Mouse (Mus musculus) urinary bladder, postnatal 14 days (tissue): ENCODE measurements around the gene Reck.

ENCODE experiments used
- DNase-seq: peaks from one replicate; pipeline ENCODE4 v3.0.0; 2021; ENCODE audit warnings: low spot score

The Reck gene

DNA sequence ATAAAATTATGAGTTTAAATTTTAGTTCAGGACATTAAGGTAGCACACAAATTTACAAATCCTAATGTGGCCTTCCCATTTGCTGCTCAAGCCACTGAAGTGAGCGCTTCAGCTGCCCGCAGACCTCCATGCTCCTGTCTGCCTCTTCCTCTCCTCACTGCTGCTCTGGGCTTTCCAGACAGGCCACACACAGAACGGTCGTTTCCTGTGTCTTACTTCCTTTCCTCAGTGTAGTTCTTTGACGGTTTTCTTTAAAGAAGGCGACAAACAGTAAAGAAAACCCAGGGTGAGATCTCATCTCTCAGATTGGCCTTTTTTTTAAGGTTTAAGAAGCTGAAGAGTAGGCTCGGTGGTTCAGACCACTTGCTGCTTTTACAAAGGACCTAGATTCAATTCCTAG lies 28.4 kb downstream of the Reck start:
- DNase-seq = no peak

DNA sequence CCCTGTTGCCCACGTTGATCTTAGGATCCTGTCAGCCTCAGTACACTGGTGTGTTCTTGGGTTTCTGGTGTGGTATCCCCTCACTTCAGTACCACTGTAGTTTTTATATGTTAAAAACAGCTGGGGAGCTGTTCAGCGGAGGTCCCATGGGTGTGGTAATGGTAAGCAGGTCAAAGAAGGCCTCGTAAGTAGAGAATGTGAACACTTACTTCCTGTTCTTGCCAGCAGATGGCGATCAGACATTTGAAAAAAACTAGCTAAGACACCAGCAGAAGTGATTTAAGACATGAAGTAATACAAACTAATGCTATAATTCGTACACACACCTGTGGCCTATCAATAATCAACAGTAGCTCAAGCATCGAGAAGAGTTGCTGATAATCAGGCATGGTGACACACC lies 31.1 kb downstream of the Reck start:
- peak; percentile 39 for DNase-seq

DNA sequence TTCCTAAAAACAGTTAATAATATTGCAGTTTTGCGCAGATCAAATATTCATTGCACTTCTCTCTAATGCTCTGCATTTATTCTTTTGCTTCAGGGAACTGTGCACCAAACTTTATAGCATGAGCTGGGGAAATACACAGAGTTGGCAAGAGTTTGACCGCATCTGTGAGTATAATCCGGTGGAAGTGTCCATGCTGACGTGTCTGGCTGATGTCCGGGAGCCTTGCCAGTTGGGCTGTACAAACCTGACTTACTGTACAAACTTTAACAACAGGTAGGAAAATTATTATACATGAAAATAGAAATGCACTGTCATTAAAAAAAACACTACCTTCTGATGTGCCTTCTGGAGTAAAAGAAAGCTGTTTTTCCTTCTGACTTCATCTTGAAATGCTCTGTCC lies 42.9 kb downstream of the Reck start:
- DNase-seq = no peak

DNA sequence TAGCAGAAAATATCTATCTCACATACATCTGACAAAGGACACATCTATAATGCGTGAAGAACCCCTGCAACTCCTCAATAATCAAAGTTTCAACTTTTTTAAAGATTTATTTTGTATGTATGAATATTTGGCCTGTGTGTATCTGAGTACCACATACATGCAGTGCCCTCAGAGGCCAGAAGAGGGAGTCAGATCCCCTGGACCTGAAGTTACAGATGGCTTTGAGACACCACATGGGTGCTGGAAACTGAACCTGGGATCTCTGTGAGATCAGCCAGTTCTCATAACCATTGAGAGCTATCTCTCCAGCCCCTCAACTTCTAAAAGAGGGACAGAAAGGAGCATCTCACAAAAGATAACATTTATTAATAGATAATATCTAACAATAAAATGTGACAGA lies 45.3 kb downstream of the Reck start:
- no peak for DNase-seq

DNA sequence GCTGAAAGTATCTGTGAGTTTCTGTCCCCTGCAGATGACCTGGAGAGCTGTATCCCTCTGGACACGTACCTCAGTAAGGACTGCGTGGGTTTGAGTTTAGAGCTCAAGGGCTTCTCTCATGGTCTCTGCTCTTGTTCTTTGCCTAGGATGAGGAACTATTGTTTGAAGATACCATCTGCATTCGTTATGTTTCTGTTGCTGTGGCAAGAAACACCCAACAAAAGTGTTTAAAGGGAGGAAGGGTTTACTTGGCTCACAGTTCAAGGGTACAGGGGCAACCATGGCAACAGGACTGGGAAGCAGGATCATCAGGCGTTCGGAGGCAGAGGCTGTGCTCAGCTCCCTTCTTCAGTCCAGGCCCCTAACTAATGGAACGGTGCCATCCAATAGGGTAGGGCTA lies 49.8 kb downstream of the Reck start:
- DNase-seq = no peak

DNA sequence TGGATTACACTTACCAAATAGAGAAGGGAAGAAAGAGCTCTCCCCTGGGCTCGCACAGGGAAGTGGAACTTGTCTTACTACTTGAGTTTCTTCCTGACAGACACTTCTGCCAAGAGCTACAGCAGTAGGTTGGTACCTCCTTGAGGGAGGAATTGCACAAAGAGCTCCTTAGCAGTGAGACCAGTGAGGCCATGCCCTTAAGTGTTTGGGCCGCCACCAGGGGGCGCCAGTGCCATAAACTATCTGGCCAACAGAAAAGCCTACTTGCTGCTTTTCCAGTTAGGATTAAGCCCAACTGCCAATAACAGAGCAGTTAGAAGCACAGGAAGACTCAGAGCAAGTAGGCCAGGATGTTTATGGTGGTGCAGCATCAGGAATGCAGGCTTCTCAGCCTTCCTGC lies 50.4 kb downstream of the Reck start:
- DNase-seq = peak; percentile 87

DNA sequence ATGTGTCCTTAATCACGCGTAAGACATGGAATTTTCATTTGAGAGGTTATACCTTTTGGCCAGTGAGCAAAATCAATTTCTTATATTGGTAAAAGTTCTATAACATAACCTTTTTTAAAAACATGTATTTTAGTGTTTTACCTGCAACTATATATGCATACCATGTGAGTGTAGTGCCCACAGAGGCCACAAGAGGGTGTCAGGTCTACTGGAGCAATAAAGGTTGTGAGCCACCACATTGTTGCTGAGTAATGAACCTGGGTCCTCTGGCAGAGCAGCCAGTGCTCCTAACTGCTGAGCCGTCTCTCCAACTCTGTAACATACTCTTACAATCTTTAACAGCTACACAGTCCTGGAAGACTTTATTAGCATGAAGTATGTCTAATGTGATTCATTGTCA lies 52.5 kb downstream of the Reck start:
- peak; percentile 12 for DNase-seq

DNA sequence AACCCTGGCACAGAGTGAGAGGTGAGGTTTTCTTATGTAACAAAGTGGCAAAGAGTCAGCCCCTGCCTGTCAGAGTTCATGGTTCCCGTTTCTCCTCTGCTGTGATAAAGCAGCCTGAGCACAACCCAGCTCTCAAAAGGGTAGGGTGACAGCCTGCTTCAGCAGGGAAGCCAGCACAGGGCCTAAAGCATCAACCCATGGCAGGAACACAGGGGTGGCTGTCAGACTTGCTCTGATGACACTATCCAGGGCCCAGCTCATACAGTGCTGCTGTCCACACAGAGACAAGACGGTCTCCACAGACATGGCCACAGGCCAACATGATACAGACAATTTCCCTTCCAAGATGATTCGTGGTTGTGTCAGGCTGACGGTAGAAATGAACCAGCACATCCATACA lies 56.5 kb downstream of the Reck start:
- no peak for DNase-seq

DNA sequence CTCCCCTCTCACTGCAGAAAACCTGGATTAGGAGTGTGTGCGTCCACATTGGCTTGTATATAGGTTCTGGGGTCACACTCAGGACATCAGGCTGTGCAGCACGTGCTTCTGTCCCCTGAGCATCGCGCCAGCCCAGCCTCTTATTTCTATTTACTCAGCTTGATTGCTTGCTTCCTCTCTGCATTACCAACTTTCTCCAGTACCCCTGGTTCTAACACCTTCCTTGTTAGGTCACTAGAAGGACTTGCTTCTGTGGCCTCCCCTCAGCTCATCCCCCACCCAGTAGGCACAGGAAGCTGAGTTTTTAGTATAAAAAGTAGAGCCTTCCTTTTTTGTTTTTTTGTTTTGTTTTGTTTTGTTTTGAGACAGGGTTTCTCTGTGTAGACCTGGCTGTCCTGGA lies 60.9 kb downstream of the Reck start:
- DNase-seq = no peak

DNA sequence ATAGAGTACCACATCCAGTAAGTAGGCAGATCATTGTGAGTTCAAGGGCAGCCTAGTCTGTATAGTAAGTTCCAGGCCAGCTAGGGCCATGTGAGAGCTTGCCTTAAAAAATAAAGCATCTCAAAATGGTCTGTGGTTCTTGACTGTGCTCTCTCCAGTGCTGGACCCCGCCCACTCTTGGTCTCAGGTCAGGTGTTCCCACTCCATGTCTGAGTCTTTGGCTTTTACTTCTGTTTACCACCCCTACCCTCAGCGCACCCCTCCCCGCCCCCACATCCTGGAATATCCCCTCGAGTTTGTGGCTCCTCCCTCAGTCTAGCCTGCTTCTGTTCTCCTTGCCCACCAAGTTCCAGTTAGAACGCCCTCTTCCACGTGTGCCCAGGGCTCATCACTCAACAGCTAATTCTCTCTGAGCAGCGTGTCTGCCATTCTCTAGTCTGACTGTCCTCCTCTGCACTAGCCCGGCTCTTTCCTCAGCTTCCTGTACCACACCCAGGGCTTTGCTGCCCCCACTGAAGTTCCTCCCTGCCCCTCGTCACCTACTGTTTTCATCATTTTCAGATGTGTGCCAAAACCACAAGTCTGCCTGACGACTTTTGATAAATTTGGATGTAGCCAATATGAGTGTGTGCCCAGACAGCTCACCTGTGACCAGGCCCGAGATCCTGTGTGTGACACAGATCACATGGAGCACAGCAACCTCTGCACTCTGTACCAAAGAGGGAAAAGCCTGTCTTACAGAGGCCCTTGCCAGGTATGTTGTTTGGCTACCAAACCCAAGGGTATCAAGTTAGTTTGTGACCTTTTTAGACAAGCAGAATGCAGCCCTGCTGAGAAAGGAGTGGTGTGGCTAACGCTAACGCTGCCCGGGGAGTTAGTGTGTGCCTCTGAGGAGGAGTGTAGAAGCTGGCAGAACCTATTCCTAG lies 61.7 kb downstream of the Reck start:
- no peak for DNase-seq

DNA sequence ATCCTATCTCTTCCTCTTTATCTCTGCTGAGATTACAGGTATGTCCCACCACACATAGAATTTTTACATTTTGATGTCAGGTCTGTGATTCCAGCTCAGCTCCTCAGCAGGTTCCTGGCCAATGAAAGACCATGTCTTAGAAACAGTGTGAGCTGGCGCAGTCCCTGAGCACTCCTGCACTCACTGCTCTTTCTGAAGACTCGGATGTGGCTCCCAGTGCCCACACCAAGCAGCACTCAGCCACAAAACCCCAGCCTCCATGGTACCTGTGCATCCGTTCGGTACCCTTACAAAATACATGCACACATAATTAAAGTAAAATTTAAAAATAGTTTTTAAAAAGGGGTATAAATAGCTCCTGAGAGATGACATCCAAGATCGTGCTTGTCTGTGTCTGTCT lies 66.0 kb downstream of the Reck start:
- DNase-seq = no peak

DNA sequence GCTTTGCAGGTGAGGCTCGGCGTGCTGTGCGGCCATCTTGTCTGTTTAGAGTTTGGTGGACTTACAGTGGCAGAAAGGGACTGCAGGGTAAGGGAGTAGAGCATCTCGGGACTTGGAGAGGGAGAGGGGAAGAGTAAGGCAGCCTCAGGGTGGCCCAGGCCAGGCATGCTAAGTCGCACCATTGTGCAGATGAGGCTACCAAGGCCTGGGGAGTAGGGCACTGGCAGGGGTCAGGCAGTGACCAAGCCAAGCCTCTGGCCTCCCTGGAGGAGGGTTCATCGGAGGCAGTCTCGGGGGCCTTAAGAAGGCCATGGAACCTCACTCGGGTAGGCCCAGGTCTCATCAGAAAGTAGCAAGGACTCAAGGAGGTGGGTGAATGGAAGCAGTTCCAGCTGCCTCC lies 67.1 kb downstream of the Reck start:
- no peak for DNase-seq

DNA sequence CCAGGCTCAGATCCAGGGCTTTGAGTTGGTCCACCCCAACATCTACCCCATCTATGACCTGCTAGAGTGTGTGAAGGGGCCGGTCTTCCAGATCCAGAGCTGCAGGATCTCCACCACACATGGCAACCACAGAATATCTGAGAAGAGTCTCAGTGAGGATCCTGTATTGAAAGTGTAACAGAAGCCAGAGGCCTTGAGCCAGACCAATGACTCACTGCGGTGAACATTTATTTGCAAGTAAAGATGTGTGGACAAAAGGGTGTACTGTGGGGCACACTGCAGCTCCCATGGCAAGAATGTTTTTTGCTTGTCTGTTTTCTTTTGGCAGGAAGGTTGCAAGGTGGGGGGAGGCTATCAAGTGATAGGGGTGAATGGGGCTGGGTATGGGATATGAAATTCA lies 72.2 kb downstream of the Reck start:
- DNase-seq = no peak

DNA sequence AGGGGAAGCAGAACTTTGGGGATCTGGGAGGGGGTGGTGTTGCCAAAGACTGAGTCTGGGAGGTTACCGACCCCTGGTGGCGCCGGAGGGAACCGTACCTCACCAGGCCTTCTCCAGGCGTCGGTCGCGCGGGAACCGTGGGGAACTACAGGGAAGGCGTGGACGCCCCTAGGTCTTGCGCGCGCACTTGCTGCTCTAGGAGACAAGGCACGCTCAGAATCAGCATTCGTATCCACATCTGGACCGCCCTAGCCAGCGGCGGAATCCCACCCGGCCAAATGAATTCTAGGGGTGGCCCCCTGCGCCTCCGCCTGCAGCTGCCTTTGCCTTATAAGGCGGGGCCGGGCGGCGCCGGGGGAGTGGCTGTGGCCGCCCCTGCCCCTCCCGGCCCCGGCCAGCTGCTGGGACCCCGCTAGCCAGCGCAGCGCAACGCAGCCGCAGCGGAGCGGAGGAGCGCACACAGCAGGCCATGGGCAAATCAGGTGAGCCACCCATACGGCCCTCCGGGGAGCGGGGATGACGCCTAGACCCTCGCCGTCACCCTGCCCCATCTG lies 82.0 kb downstream of the Reck start, which contains the start of gene Glipr2:
Glipr2 (plus strand) TSS at position 110 of the 554 bp plus-strand sequence.
- DNase-seq = peak; percentile 83

DNA sequence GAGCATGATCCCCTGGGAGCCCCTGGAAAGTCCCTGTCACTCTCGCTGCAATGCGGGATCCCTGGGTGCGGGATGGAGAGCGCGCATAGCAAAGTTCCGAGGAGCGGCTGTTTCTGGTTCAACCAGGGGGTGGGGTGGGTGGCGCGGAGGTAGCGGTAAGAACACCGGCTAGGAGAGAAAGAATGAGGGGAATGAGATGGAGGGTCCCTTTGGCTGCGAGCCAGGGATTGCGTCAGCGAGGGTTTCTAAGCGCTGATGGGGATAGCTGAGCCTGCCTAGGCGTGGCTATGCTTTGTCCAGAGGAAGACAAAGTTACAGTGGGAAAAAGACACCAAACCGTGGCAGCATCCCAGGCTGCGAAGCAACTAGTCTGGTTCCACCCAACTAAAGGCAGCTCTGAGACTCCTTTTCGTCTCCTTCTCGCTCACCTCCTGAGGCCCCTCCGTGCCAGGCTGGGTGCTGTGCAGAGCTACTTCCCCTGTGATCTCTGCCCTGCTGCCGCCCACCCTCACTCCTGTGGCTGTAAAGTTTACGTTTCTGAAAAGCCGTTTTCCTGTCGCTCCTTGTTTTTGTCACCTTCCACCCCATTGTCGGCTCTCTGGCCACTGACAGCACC lies 82.6 kb downstream of the Reck start:
- DNase-seq = peak; percentile 60

DNA sequence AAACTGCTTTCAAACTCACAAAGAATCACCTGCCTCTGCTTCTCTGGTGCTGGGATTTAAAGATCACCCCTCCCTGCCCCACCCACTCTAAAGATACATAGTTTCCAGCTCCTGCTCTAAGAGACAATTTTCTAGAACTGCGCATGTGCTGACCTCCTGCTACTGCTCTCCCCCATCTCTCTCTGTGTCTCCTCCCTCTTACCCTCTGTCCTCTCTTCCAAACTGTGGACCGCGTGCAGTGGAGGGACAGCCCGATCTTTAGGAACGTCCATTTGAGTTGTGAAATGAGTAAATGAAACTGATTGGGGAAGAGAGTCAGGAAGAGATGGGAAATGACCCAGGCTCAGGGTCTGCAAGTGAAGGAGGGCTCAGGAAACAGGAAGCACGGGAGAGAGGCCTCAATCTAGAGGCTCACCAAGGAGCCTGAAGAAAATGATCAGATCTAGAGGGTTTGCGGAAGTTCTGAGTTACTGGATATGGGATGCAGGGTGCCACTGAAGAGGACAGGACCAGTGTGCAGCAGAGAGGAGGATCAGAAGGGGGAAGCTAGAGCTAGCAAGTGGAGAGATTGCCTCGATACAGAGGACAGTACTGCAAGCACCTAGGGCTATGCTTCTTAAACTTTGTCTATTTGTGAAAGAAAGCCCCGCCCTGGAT lies 84.3 kb downstream of the Reck start:
- no peak for DNase-seq

DNA sequence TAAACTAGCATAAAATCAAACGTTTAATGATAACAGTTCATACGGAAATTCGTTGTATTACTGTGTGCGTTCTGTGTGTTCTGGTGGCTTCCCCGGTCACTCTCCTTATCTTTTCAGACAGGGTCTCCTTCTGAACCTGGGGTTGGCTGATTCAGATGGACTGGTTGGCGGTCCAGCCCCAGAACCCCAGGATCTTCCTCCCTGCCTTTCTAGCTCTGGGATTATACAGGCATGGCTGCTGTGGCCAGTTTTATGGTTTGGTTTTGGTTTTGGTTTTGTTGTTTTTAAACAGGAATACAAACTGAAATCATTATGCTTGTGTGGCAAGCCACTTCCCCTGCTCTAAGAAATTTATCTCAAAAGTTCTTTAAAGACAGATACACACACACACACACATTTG lies 84.9 kb downstream of the Reck start:
- DNase-seq = no peak

DNA sequence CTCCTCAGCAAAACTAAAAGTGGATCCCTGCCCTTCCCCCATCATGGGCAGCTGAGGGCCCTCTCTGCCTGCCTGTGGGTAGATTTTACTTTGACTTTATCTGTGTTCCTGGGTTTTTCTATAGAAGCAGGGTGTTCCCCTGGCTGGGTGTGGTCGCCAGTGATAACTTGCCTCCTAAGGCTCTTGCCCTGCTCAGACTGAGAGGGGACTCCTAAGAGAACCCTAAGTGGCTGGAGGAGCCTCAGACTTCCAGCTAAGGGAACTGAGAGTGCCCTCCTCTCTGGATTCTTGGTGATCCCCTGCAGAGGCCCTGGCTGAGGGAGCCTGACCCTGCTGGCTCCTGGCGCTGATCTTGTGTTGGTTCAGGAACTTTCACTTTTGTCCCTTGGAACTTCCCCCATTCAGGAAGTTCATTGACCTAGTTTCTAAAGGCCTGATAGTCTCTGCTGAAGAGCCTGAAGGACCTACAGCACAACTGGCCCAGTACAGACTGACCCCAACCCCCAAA lies 89.0 kb downstream of the Reck start:
- DNase-seq = no peak

DNA sequence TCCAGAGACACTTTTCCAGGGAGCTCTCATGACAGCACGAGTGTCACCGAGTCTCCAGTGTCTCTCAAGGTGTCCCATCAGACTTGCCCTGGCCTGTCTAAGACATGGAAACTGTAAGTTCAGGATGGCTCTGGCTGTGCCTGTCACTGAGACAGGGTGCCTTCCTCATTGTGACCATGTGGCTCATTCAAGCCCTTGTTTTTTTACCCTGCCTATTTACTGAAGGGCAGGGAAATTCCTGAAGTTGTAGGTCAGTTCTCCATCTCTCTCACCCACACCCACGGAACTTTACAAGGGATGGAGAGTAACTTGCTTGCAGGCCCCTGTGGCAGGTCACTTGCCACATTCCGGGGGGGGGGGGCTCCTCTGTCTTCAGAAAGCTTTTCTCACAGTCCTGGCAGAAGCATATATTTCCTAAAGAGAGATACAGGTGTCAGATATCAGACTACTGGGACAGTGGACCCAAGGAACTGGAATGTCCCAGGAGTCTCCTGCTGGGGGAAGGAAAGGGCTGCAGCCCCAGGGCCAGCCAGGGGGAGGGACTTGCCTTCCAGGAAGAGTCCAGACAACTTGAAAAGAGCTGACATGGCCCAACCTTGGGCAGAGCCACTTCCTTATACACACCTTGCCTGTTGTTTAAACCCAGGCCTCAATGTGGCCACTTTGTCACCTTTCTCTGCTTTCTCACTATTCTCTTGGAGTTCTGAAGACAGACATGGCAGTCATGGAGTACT lies 89.8 kb downstream of the Reck start:
- DNase-seq = no peak

DNA sequence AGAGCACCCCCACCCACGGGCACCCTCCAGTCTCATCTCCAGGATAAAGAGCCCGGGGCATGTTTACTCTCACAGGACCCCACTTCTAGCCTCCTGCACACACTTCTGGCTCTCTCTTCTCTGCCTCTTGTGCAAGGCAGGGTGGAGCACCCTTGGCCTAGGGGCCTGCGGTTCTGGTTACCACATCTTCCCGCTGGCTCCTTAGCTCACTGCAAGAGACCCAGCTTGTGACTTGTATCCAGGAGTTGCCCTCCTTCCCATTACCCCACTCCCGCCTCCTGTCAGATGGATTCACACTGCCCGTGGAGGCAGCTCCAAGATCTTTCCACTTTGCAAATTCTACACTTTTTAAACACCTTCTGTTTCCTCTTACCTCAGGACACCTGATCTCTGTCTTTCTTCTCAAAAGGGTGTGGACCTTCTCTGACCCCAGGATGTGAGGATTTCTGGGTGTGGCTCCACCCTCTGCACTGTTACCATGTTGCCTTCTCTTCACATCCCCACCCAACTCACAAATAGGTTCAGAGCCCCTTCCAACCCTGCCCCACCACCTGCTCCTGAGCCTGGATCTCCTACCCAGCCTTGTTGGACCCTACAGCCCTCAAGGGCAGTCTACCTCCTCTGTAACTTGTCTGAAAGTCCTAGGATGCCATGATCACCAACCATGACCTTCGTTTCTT lies 90.7 kb downstream of the Reck start:
- no peak for DNase-seq

DNA sequence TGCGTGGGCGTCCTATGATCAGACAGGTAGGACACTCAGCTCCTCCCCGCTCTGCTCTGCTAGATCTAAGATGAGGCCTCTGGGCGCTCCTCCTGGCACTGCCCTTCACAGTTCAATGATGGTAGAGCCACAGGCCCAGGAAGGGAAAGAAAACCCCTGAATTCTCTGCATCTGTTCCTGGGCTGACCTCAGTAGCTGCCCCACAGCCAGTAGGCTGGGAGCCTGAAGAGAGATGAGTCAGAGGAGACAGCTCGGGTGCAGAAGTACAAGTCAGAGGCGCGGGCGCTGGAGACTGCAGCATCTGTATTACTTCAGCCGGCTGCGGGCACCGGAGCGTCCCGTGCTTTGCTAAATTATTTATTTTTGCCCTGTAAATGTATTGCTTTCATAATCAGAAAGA lies 93.3 kb downstream of the Reck start:
- peak; percentile 82 for DNase-seq
